Mouse (Mus musculus) forebrain, embryonic 10.5 days (tissue): ENCODE data around the gene Tuba1c. TPM values are rescaled to one million over a fixed set of nuclear protein-coding genes. Genes with fewer than 3 reads are reported as not detected.
A peak's percentile ranks its signal among the peaks of the same experiment; 100 is the strongest.

Experiments used
- DNase-seq: peaks from one replicate; pipeline ENCODE4 v3.0.0-alpha.2; 2017; ENCODE audit warnings: low spot score; ENCODE audit errors: extremely low spot score
- H3K27ac ChIP-seq: fragments of 300-500 bp; sonication (generic); 2 replicates; pipeline ENCODE4 v1.5.1; 2016; ENCODE audit warnings: mild to moderate bottlenecking
- H3K27me3 ChIP-seq: fragments of 300-500 bp; sonication (generic); 2 replicates; pipeline ENCODE4 v1.6.1; 2016; ENCODE audit warnings: mild to moderate bottlenecking; ENCODE audit not compliant: poor library complexity, severe bottlenecking
- H3K36me3 ChIP-seq: fragments of 300-500 bp; sonication (generic); replicated peaks from 2 replicates; pipeline ENCODE4 v1.6.1; 2016; ENCODE audit warnings: mild to moderate bottlenecking, moderate library complexity
- H3K4me1 ChIP-seq: fragments of 300-500 bp; sonication (generic); 2 replicates; pipeline ENCODE4 v1.6.1; 2016
- H3K4me3 ChIP-seq: fragments of 300-500 bp; sonication (generic); 2 replicates; pipeline ENCODE4 v1.5.1; 2016; ENCODE audit warnings: mild to moderate bottlenecking, moderate library complexity
- H3K9me3 ChIP-seq: fragments of 300-500 bp; sonication (generic); 2 replicates; pipeline ENCODE4 v1.6.1; 2016; ENCODE audit warnings: mild to moderate bottlenecking, moderate library complexity
- WGBS: fragments of 180-500 bp; shearing (Covaris S2); methylation state at CpG from one replicate; pipeline ENCODE4 v1.1.7; 2016; 5-methylcytosine and 5-hydroxymethylcytosine counted together
- polyA plus RNA-seq: library from polyadenylated mRNA; unstranded; fragments of >200 nt; fragmentation: Nextera tagmentation; extraction: Ambion mirVana; gene quantifications from 2 replicates; pipeline ENCODE4 v1.2.1, GENCODE M21; 2016

Gene Tuba1c
- polyA plus RNA-seq, 1 experiment from 2014 or later: 171 TPM

DNA sequence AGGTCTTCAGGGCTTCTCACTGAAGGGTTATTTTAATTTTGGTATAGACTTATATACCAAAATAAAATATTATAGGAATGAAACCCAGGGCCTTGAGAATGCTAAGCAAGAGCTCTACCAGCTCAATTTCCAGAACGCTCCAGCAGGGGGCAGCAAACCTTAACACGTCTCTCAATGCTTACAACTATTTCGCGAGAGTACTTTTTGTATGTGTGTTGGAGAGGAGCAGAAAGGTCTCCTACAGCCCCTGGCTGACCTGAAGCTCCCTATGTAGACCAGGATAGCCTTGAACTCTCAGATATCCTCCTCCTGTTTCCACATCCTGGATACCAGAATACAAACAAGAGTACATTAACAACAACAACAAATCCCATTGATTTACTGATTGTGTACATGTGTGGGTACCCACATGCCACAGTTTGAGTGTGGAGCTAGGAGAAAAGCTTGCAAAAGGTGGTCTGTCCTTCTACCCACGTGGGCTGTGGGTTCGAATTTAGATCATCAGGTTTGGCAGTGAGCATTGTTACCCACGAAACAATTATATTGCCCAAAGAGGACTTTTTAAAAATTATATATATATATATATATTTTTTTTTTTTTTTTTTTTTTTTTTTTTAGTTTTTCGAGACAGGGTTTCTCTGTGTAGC lies 4.9 kb upstream of the Tuba1c start:
- Histone ChIP-seq H3K27me3 (peaks cover 6% of the 10 kb centered on the region), H3K4me3 (no peak overlapping the region), H3K36me3 (no peaks in the 10 kb centered on the region), H3K27ac (no peak overlapping the region), H3K4me1 (peaks cover 14% of the 10 kb centered on the region), H3K9me3 (no peaks in the 10 kb centered on the region; the same call in 1 of the 2 replicates)
- WGBS: 29% methylated on average over 7 of the region's 8 CpGs
- DNase-seq: peak; percentile 79

DNA sequence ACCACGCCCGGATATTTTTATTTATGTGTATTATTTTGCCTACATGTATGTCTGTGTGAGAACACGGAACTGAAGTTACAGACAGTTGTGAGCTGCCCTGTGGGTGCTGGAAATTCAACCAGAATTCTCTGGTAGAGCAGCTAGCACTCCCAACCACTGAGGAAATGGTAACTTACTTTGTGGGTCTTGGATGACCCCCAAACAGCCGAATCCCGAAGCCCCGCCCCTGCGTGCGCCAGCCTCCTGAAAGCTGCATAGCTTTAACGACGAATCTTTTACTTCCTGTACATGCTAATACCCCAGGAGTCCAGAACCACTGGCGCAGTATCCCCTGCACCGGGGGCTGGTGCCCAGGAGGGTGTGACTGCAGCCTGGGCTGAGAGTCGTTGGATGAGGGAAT lies 4.3 kb upstream of the Tuba1c start:
- DNase-seq: no peak
- WGBS: 77% methylated on average over 13 of the region's 13 CpGs
- Histone ChIP-seq H3K4me1 (peaks cover 20% of the 10 kb centered on the region), H3K27me3 (peaks cover 6% of the 10 kb centered on the region), H3K27ac (no peak overlapping the region), H3K4me3 (no peak overlapping the region), H3K36me3 (no peaks in the 10 kb centered on the region), H3K9me3 (no peaks in the 10 kb centered on the region; the same call in 1 of the 2 replicates)

GRCm38 (mm10) chr15:99026259-99026658 lies 3.4 kb upstream of the Tuba1c start:
- Histone ChIP-seq H3K4me1 (peaks cover 29% of the 10 kb centered on the region), H3K27me3 (peaks cover 9% of the 10 kb centered on the region), H3K27ac (no peak overlapping the region), H3K9me3 (no peaks in the 10 kb centered on the region; the same call in 1 of the 2 replicates), H3K36me3 (no peaks in the 10 kb centered on the region), H3K4me3 (no peak overlapping the region)
- WGBS: 60% methylated on average over 4 of the region's 4 CpGs
- no peak for DNase-seq

GRCm38 (mm10) chr15:99027116-99027515 lies 2.6 kb upstream of the Tuba1c start:
- Histone ChIP-seq H3K4me1 (peaks cover 37% of the 10 kb centered on the region), H3K27ac (no peak overlapping the region), H3K9me3 (no peaks in the 10 kb centered on the region), H3K4me3 (no peak overlapping the region), H3K36me3 (no peaks in the 10 kb centered on the region), H3K27me3 (peaks cover 11% of the 10 kb centered on the region)
- no peak for DNase-seq
- WGBS: 74% methylated on average over 5 of the region's 5 CpGs

DNA sequence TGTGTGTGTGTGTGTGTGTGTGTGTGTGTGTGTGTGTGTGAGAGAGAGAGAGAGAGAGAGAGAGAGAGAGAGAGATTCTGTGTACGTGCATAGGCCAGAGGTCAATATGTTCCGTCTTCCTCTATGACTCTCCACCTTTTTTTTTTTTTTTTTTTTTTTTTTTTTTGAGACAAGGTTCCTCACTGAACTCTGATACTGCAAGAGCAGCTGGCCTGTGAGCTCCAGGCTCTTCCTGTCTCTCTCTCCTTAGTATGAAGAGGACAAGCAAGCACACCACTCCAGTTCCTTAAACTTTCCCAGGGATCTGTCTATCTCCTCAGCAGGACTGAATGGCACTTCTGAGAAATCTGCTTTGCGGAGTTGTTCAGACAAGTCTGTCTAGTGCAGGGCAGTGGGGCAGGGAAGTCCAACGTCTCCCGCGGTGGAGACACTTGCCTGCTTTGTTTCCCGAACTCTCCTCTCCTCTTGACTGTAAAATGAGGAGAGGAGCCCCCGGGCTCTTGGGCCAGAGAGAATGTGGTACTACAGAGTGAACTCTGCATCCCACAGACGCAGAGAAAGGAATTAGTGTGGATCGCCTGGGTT lies 725 bp upstream of the Tuba1c start:
- Histone ChIP-seq H3K9me3 (no peaks in the 10 kb centered on the region), H3K36me3 (peaks cover 10% of the 10 kb centered on the region), H3K27ac (peak overlapping the region; percentile 88), H3K27me3 (peaks cover 8% of the 10 kb centered on the region), H3K4me1 (peaks cover 49% of the 10 kb centered on the region), H3K4me3 (peak overlapping the region; percentile 62)
- WGBS: 0% methylated on average over 8 of the region's 10 CpGs
- peak; percentile 50 for DNase-seq

- peak overlapping the region; percentile 88 for H3K27ac ChIP-seq
- H3K27me3 ChIP-seq: 0 out of 2 replicates have a peak, but pooled peaks cover 5% of the 10 kb centered on the region
- peaks cover 49% of the 10 kb centered on the region for H3K4me1 ChIP-seq
- H3K36me3 ChIP-seq: peaks cover 25% of the 10 kb centered on the region
- WGBS: 17% methylated on average over 26 of the region's 26 CpGs
- no peak for DNase-seq
- no peaks in the 10 kb centered on the region for H3K9me3 ChIP-seq
- peak overlapping the region; percentile 62 for H3K4me3 ChIP-seq
Observed at GRCm38 (mm10) chr15:99030585-99031387, 1.1 kb downstream of the Tuba1c start.

DNA sequence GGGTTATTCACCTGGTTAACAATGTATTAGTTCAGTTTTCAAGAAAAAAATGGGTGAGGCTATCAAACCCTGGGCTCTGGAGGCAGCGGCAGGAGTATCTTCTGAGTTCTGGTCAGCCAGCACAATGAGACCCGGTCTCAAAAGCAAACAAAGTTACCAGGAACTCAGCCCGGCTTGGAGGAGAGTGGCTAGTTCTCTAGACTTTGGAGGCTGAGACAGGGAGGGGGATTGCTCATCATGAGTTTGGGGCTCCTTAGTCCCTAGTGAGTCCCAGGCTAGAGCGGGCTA lies 1.6 kb downstream of the Tuba1c start:
- 88% methylated on average over 4 of the region's 4 CpGs for WGBS
- peak overlapping the region; percentile 88; the same call in 1 of the 2 replicates for H3K27ac ChIP-seq
- peak overlapping the region; percentile 62 for H3K4me3 ChIP-seq
- H3K27me3 ChIP-seq: 0 out of 2 replicates have a peak, but pooled peaks cover 5% of the 10 kb centered on the region
- peaks cover 49% of the 10 kb centered on the region for H3K4me1 ChIP-seq
- no peak for DNase-seq
- no peaks in the 10 kb centered on the region for H3K9me3 ChIP-seq
- H3K36me3 ChIP-seq: peaks cover 31% of the 10 kb centered on the region

- DNase-seq: no peak
- peaks cover 37% of the 10 kb centered on the region for H3K36me3 ChIP-seq
- WGBS: 78% methylated on average over 9 of the region's 9 CpGs
- H3K9me3 ChIP-seq: no peaks in the 10 kb centered on the region
- 0 out of 2 replicates have a peak, but pooled peaks cover 5% of the 10 kb centered on the region for H3K27me3 ChIP-seq
- no peak overlapping the region for H3K27ac ChIP-seq
- peaks cover 49% of the 10 kb centered on the region for H3K4me1 ChIP-seq
- peak overlapping the region; percentile 62 for H3K4me3 ChIP-seq
Observed at GRCm38 (mm10) chr15:99032041-99032725, 2.5 kb downstream of the Tuba1c start.

DNA sequence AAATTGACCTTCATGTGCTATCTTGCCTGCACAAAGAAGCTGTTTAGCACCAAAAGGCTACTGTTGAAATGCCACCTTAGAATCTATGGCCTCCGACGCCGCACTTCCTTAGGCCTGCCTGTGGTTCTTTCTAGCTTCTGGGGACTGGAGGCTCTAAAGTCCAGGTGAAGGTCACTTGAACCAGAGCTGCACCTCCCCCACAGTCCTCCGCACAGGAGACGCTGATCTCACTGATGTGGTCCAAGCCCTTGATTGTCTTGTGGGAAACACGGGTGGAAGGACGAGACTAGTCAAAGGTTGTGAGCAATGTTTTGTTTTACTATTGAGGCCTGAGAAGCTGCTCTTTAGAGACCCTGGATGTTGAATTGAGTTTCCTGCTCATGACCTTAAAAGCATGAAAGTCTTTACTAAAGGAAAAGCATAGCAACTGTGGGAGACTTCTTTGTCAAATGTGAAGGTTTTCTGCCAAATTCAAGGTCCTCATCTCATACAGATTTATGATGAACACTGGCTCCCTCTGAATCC lies 3.1 kb downstream of the Tuba1c start:
- peak overlapping the region; percentile 37; the same call in 1 of the 2 replicates for H3K27ac ChIP-seq
- 84% methylated on average over 7 of the region's 7 CpGs for WGBS
- DNase-seq: no peak
- H3K9me3 ChIP-seq: no peaks in the 10 kb centered on the region
- H3K36me3 ChIP-seq: peaks cover 38% of the 10 kb centered on the region
- peaks cover 49% of the 10 kb centered on the region for H3K4me1 ChIP-seq
- H3K27me3 ChIP-seq: 0 out of 2 replicates have a peak, but pooled peaks cover 5% of the 10 kb centered on the region
- H3K4me3 ChIP-seq: peak overlapping the region; percentile 62

DNA sequence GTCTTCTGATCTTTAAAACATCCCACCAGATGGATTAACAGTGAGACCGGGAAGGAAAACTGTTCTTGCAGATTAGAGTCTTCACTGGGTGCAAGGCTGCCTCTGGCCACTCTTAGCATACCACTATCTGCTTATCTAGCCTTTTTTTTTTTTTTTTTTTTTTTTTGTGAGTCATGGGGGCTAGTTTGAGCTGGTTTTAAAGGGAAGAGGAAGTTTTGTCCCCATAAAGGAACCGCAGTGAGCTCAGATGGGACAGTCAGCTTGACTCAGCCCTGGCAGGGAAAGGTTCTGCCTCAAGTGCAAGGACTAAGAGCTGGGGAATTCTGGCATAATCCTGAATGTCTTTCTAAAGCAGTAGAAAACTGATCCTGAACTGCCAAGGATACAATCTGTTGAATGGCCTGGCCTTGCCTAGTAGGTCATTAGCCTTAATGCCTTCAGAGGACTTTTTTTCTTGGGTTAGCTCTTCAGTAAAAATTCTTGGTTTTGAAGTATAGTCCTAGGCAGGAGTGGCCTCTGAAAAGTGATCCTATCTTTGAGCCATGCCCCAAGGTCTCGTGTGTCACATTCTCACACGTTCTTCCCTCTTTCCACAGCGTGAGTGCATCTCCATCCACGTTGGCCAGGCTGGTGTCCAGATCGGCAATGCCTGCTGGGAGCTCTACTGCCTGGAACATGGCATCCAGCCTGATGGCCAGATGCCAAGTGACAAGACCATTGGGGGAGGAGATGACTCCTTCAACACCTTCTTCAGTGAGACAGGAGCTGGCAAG lies 4.0 kb downstream of the Tuba1c start:
- WGBS: 94% methylated on average over 7 of the region's 7 CpGs
- Histone ChIP-seq H3K4me1 (peaks cover 46% of the 10 kb centered on the region), H3K36me3 (peaks cover 47% of the 10 kb centered on the region), H3K4me3 (no peak overlapping the region), H3K27me3 (0 out of 2 replicates have a peak, but pooled peaks cover 5% of the 10 kb centered on the region), H3K9me3 (no peaks in the 10 kb centered on the region), H3K27ac (no peak overlapping the region)
- DNase-seq: no peak

- Histone ChIP-seq H3K36me3 (peaks cover 51% of the 10 kb centered on the region), H3K27ac (no peak overlapping the region), H3K4me1 (peaks cover 29% of the 10 kb centered on the region), H3K9me3 (no peaks in the 10 kb centered on the region), H3K27me3 (0 out of 2 replicates have a peak, but pooled peaks cover 5% of the 10 kb centered on the region), H3K4me3 (no peak overlapping the region)
- 88% methylated on average over 4 of the region's 4 CpGs for WGBS
- DNase-seq: no peak
Observed at GRCm38 (mm10) chr15:99035431-99035830, 5.7 kb downstream of the Tuba1c start.
